Mouse (Mus musculus): ENCODE results near the gene Onecut1. TPM values are rescaled to one million over a fixed set of nuclear protein-coding genes. Genes with fewer than 3 reads are reported as not detected.

The Onecut1 gene
- polyA plus RNA-seq, 1 experiment from 2014 or later = 0.81 TPM

Other genes starting within 250 kb of the Onecut1 start
- gene Fam214a, start 91.0 kb downstream of the Onecut1 start, polyA plus RNA-seq (2014; fragmentation: Nextera tagmentation; extraction: Ambion mirVana) = 11.9 and 13.3 TPM in 2 replicates
- 367 and 386 TPM in 2 replicates for gene Arpp19, start 175.7 kb downstream of the Onecut1 start, polyA plus RNA-seq (2014; fragmentation: Nextera tagmentation; extraction: Ambion mirVana)
- 23.5 and 25.3 TPM in 2 replicates for gene Myo5a, start 209.1 kb downstream of the Onecut1 start, polyA plus RNA-seq (2014; fragmentation: Nextera tagmentation; extraction: Ambion mirVana)

All from embryonic facial prominence, embryonic 11.5 days (tissue).